Mouse (Mus musculus): Measurements from ENCODE around the gene Dixdc1.

GRCm38 (mm10) chr9:50692626-50693580 is 46.4 kb downstream of the Dixdc1 start:
- TF ChIP-seq TAL1 (IDR thresholded peaks at IDR 0.05; ENCODE audit: low read length) = no peak
- TF ChIP-seq GATA1 (IDR thresholded peaks at IDR 0.05; ENCODE audit: low read length) = no peak
